Mouse (Mus musculus): Measurements from ENCODE around the gene Vps36.

The Vps36 gene

GRCm38 (mm10) chr8:22192660-22193431, at the start of gene Vps36:
Vps36 (plus strand) TSS chr8:22192809.
- peak; percentile 99 for DNase-seq

GRCm38 (mm10) chr8:22143764-22144491, 48.7 kb upstream of the Vps36 start:
- DNase-seq = peak; percentile 39

- DNase-seq = peak; percentile 15
Measured at GRCm38 (mm10) chr8:22145831-22146230, 46.8 kb upstream of the Vps36 start.

GRCm38 (mm10) chr8:22147706-22148366, 44.8 kb upstream of the Vps36 start:
- peak; percentile 53 for DNase-seq

- peak; percentile 75 for DNase-seq
Measured at GRCm38 (mm10) chr8:22148367-22148740, 44.3 kb upstream of the Vps36 start.

- DNase-seq = peak; percentile 46
Measured at GRCm38 (mm10) chr8:22149643-22150344, 42.8 kb upstream of the Vps36 start.

- peak; percentile 4 for DNase-seq
Measured at GRCm38 (mm10) chr8:22150345-22150663, 42.3 kb upstream of the Vps36 start.

GRCm38 (mm10) chr8:22162206-22162605, 30.4 kb upstream of the Vps36 start:
- peak; percentile 70 for DNase-seq

- DNase-seq = peak; percentile 64
Measured at GRCm38 (mm10) chr8:22164431-22164830, 28.2 kb upstream of the Vps36 start.

- peak; percentile 63 for DNase-seq
Measured at GRCm38 (mm10) chr8:22165251-22166079, 27.1 kb upstream of the Vps36 start.

GRCm38 (mm10) chr8:22166080-22166603, 26.5 kb upstream of the Vps36 start, which contains the start of gene Nek3:
Nek3 (minus strand) TSS chr8:22166435.
- DNase-seq = peak; percentile 99

GRCm38 (mm10) chr8:22169167-22169566, 23.4 kb upstream of the Vps36 start:
- DNase-seq = no peak

GRCm38 (mm10) chr8:22175966-22176365, 16.6 kb upstream of the Vps36 start:
- peak; percentile 49 for DNase-seq

GRCm38 (mm10) chr8:22184884-22185283, 7.7 kb upstream of the Vps36 start:
- no peak for DNase-seq

- peak; percentile 99 for DNase-seq
Measured at GRCm38 (mm10) chr8:22185431-22186397, 6.9 kb upstream of the Vps36 start, which contains the start of gene Ckap2. Ckap2 (minus strand) TSS chr8:22185819.

- DNase-seq = no peak
Measured at GRCm38 (mm10) chr8:22193432-22194010, 912 bp downstream of the Vps36 start.

- DNase-seq = peak; percentile 55
Measured at GRCm38 (mm10) chr8:22197914-22198313, 5.3 kb downstream of the Vps36 start.

GRCm38 (mm10) chr8:22199481-22199880, 6.9 kb downstream of the Vps36 start:
- DNase-seq = peak; percentile 41

GRCm38 (mm10) chr8:22207535-22207934, 14.9 kb downstream of the Vps36 start:
- peak; percentile 28 for DNase-seq

GRCm38 (mm10) chr8:22209012-22209411, 16.4 kb downstream of the Vps36 start:
- DNase-seq = peak; percentile 94

Measured in heart, adult 11 months (tissue).